Mouse (Mus musculus): ENCODE measurements at regions not wholly inside any gene's neighbourhood (a gene's known extent, or its start where the extent isn't known, plus 50 kb on each side); places are given as distances from the start of the nearest gene placed in this dataset.
A peak's percentile ranks its signal among the peaks of the same experiment; 100 is the strongest.

- 80% methylated on average over 10 of the region's 10 CpGs for WGBS
- Histone ChIP-seq H3K27me3 (ENCODE audit: control insufficient read depth, insufficient read depth, low read length) (no peaks in the 10 kb centered on the region), H3K27ac (ENCODE audit: insufficient read depth, low read length) (no peak overlapping the region), H3K36me3 (ENCODE audit: control insufficient read depth, insufficient read depth, low read length) (no peaks in the 10 kb centered on the region), H3K4me3 (ENCODE audit: extremely low read depth, insufficient read depth, insufficient read length) (no peak overlapping the region), H3K4me1 (ENCODE audit: control insufficient read depth, insufficient read depth, insufficient read length) (no peaks in the 10 kb centered on the region)
- no peak for DNase-seq (ENCODE audit: low read depth in 1 of 2, low spot score in 2 of 2)
- TF ChIP-seq CTCF (IDR thresholded peaks at IDR 0.05; ENCODE audit: extremely low read depth, insufficient read depth, insufficient read length, insufficient replicate concordance) (no peak), POLR2A (IDR thresholded peaks at IDR 0.05; ENCODE audit: low read depth, low read length) (no peak)
Measured at GRCm38 (mm10) chr17:83020576-83020975, 194.5 kb upstream of the Pkdcc start.

- 26% methylated on average over 5 of the region's 5 CpGs for WGBS
- Histone ChIP-seq H3K4me1 (ENCODE audit: control insufficient read depth, insufficient read depth, insufficient read length) (no peaks in the 10 kb centered on the region), H3K27ac (ENCODE audit: insufficient read depth, low read length) (no peak overlapping the region), H3K27me3 (ENCODE audit: control insufficient read depth, insufficient read depth, low read length) (no peaks in the 10 kb centered on the region), H3K4me3 (ENCODE audit: extremely low read depth, insufficient read depth, insufficient read length) (no peak overlapping the region), H3K36me3 (ENCODE audit: control insufficient read depth, insufficient read depth, low read length) (no peaks in the 10 kb centered on the region)
- DNase-seq (ENCODE audit: low read depth in 1 of 2, low spot score in 2 of 2), result peak; percentile 36 to 63
- TF ChIP-seq POLR2A (IDR thresholded peaks at IDR 0.05; ENCODE audit: low read depth, low read length) (no peak), CTCF (IDR thresholded peaks at IDR 0.05; ENCODE audit: extremely low read depth, insufficient read depth, insufficient read length, insufficient replicate concordance) (peak; percentile 66; the same call in 1 of the 2 replicates)
Measured at GRCm38 (mm10) chr17:83025340-83025816, 189.7 kb upstream of the Pkdcc start.

- WGBS, result 68% methylated on average over 6 of the region's 6 CpGs
- H3K27ac ChIP-seq (ENCODE audit: insufficient read depth, low read length), result 0 out of 2 replicates have a peak overlapping the region, but pooled peaks have one; percentile 21
- H3K36me3 ChIP-seq (ENCODE audit: control insufficient read depth, insufficient read depth, low read length), result no peaks in the 10 kb centered on the region
- H3K4me1 ChIP-seq (ENCODE audit: control insufficient read depth, insufficient read depth, insufficient read length), result no peaks in the 10 kb centered on the region
- H3K27me3 ChIP-seq (ENCODE audit: control insufficient read depth, insufficient read depth, low read length), result no peaks in the 10 kb centered on the region
- no peak for DNase-seq (ENCODE audit: low read depth in 1 of 2, low spot score in 2 of 2)
- TF ChIP-seq POLR2A (IDR thresholded peaks at IDR 0.05; ENCODE audit: low read depth, low read length), result no peak
- TF ChIP-seq CTCF (IDR thresholded peaks at IDR 0.05; ENCODE audit: extremely low read depth, insufficient read depth, insufficient read length, insufficient replicate concordance), result no peak
- no peak overlapping the region for H3K4me3 ChIP-seq (ENCODE audit: extremely low read depth, insufficient read depth, insufficient read length)
Measured at GRCm38 (mm10) chr17:83034914-83035573, 180.0 kb upstream of the Pkdcc start.

- H3K4me3 ChIP-seq (ENCODE audit: extremely low read depth, insufficient read depth, insufficient read length), result no peak overlapping the region
- no peak overlapping the region for H3K27ac ChIP-seq (ENCODE audit: insufficient read depth, low read length)
- H3K27me3 ChIP-seq (ENCODE audit: control insufficient read depth, insufficient read depth, low read length), result no peaks in the 10 kb centered on the region
- DNase-seq (ENCODE audit: low read depth in 1 of 2, low spot score in 2 of 2), result no peak
- H3K4me1 ChIP-seq (ENCODE audit: control insufficient read depth, insufficient read depth, insufficient read length), result no peaks in the 10 kb centered on the region
- WGBS, result 81% methylated on average over 5 of the region's 5 CpGs
- TF ChIP-seq POLR2A (IDR thresholded peaks at IDR 0.05; ENCODE audit: low read depth, low read length) (no peak), CTCF (IDR thresholded peaks at IDR 0.05; ENCODE audit: extremely low read depth, insufficient read depth, insufficient read length, insufficient replicate concordance) (no peak)
- H3K36me3 ChIP-seq (ENCODE audit: control insufficient read depth, insufficient read depth, low read length), result no peaks in the 10 kb centered on the region
Measured at GRCm38 (mm10) chr17:83035574-83035918, 179.5 kb upstream of the Pkdcc start.

- Histone ChIP-seq H3K27me3 (ENCODE audit: control insufficient read depth, insufficient read depth, low read length) (no peaks in the 10 kb centered on the region), H3K27ac (ENCODE audit: insufficient read depth, low read length) (no peak overlapping the region), H3K36me3 (ENCODE audit: control insufficient read depth, insufficient read depth, low read length) (no peaks in the 10 kb centered on the region), H3K4me1 (ENCODE audit: control insufficient read depth, insufficient read depth, insufficient read length) (no peaks in the 10 kb centered on the region), H3K4me3 (ENCODE audit: extremely low read depth, insufficient read depth, insufficient read length) (no peak overlapping the region)
- DNase-seq (ENCODE audit: low read depth in 1 of 2, low spot score in 2 of 2), result no peak
- 88% methylated on average over 3 of the region's 3 CpGs for WGBS
- no peak for TF ChIP-seq CTCF (IDR thresholded peaks at IDR 0.05; ENCODE audit: extremely low read depth, insufficient read depth, insufficient read length, insufficient replicate concordance)
- no peak for TF ChIP-seq POLR2A (IDR thresholded peaks at IDR 0.05; ENCODE audit: low read depth, low read length)
Measured at GRCm38 (mm10) chr17:83039563-83039962, 175.5 kb upstream of the Pkdcc start.

- no peak for DNase-seq (ENCODE audit: low read depth in 1 of 2, low spot score in 2 of 2)
- TF ChIP-seq CTCF (IDR thresholded peaks at IDR 0.05; ENCODE audit: extremely low read depth, insufficient read depth, insufficient read length, insufficient replicate concordance), result no peak
- no peak for TF ChIP-seq POLR2A (IDR thresholded peaks at IDR 0.05; ENCODE audit: low read depth, low read length)
- H3K27ac ChIP-seq (ENCODE audit: insufficient read depth, low read length), result no peak overlapping the region
- H3K36me3 ChIP-seq (ENCODE audit: control insufficient read depth, insufficient read depth, low read length), result no peaks in the 10 kb centered on the region
- no peak overlapping the region for H3K4me3 ChIP-seq (ENCODE audit: extremely low read depth, insufficient read depth, insufficient read length)
- no peaks in the 10 kb centered on the region for H3K4me1 ChIP-seq (ENCODE audit: control insufficient read depth, insufficient read depth, insufficient read length)
- H3K27me3 ChIP-seq (ENCODE audit: control insufficient read depth, insufficient read depth, low read length), result no peaks in the 10 kb centered on the region
- WGBS, result 88% methylated on average over 6 of the region's 6 CpGs
Measured at GRCm38 (mm10) chr17:83044515-83044914, 170.6 kb upstream of the Pkdcc start.

- no peak overlapping the region; the same call in 1 of the 2 replicates for H3K27ac ChIP-seq (ENCODE audit: insufficient read depth, low read length)
- H3K4me3 ChIP-seq (ENCODE audit: extremely low read depth, insufficient read depth, insufficient read length), result no peak overlapping the region
- H3K4me1 ChIP-seq (ENCODE audit: control insufficient read depth, insufficient read depth, insufficient read length), result no peaks in the 10 kb centered on the region
- 67% methylated on average over 13 of the region's 13 CpGs for WGBS
- DNase-seq (ENCODE audit: low read depth in 1 of 2, low spot score in 2 of 2), result no peak
- H3K36me3 ChIP-seq (ENCODE audit: control insufficient read depth, insufficient read depth, low read length), result no peaks in the 10 kb centered on the region
- TF ChIP-seq POLR2A (IDR thresholded peaks at IDR 0.05; ENCODE audit: low read depth, low read length) (no peak), CTCF (IDR thresholded peaks at IDR 0.05; ENCODE audit: extremely low read depth, insufficient read depth, insufficient read length, insufficient replicate concordance) (no peak)
- H3K27me3 ChIP-seq (ENCODE audit: control insufficient read depth, insufficient read depth, low read length), result no peaks in the 10 kb centered on the region
Measured at GRCm38 (mm10) chr17:83049972-83050535, 165.0 kb upstream of the Pkdcc start.

All from spleen, adult 2 months (tissue).